Comparison of ENCODE assay signal across 8 mouse cellular contexts in the genomic region with DNA sequence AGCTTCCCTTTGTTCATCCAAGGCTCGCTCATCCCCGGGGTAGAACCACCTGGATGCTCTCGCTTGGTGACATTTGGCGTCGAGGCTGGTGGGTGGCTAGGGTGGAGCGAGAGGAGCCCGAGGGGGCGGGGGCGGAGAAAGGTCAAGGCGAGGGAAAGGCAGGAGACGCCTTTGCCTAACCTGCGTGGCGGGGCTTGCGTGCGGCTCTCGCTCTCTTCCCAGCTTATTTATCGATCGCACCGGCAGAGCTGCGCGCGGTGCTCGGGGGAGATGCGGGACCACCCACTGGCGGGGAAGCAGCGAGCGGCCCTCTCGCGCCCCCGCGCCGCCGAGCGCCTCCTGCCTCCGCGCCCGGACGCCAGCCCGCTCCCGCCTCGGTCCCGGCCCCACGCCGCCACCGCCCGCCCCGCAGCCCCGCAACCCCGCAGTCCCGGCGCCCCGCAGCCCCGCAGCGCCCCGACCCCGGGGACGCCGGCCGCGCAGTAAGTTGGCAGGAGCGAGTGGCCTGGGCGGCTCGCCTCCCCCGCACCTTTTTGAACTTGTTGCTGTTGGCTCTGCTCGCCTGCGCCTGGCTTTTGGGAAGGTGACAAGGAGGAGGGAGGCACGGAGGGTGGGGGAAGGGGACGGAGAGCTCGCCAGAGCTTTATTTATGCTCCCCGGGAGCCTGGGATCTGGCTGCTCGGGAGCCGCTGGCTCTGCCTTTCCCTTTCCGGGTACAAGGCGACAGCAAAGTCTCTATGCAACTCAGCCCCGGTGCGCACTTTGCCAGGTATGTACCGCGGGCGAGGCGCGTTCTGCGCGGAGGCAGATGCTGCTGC. TPM values are rescaled to one million over a fixed set of nuclear protein-coding genes. Genes with fewer than 3 reads are reported as not detected.
DNase-seq lines count a peak whose midpoint lies in the region; ATAC-seq and TF ChIP-seq lines count a peak whose summit lies in the region.

No protein-coding gene starts in this region.

- no peak overlapping the region for H3K27ac ChIP-seq in lung, postnatal 0 days (ENCODE audit: low read length)
- H3K27ac ChIP-seq in kidney, postnatal 0 days, result no peak overlapping the region

- no peaks in the 10 kb centered on the region; the same call in 1 of the 2 replicates for H3K4me1 ChIP-seq in lung, postnatal 0 days (ENCODE audit: insufficient read depth, low read depth, low read length)
- no peaks in the 10 kb centered on the region for H3K4me1 ChIP-seq in lung, adult 2 months (ENCODE audit: control insufficient read depth, insufficient read depth, low read length)
- H3K4me1 ChIP-seq in kidney, postnatal 0 days (replicated peaks; ENCODE audit: insufficient read depth, low read length), result no peaks in the 10 kb centered on the region

- H3K27me3 ChIP-seq in lung, postnatal 0 days (replicated peaks; ENCODE audit: insufficient read depth, low read length), result peaks cover 24% of the 10 kb centered on the region; the same call in 1 of the 2 replicates
- no peaks in the 10 kb centered on the region; the same call in 1 of the 2 replicates for H3K27me3 ChIP-seq in kidney, postnatal 0 days (ENCODE audit: insufficient read depth, low read length)

- no peak for TF ChIP-seq POLR2A in lung, adult 2 months (IDR thresholded peaks at IDR 0.05; ENCODE audit: borderline replicate concordance, extremely low read depth, low read depth, low read length)

- H3K9me3 ChIP-seq in lung, postnatal 0 days (ENCODE audit: low read length), result no peaks in the 10 kb centered on the region
- no peaks in the 10 kb centered on the region for H3K9me3 ChIP-seq in kidney, postnatal 0 days (replicated peaks; ENCODE audit: low read length)

- TF ChIP-seq CTCF in lung, postnatal 0 days (IDR thresholded peaks at IDR 0.05), result no peak
- no peak for TF ChIP-seq CTCF in lung, adult 2 months (IDR thresholded peaks at IDR 0.05; ENCODE audit: insufficient read depth, low read length)
- TF ChIP-seq CTCF in kidney, postnatal 0 days (IDR thresholded peaks at IDR 0.05; ENCODE audit: low read depth), result no peak

- no peaks in the 10 kb centered on the region for H3K36me3 ChIP-seq in lung, postnatal 0 days (ENCODE audit: insufficient read depth, low read length)
- H3K36me3 ChIP-seq in kidney, postnatal 0 days (ENCODE audit: insufficient read depth, low read length), result no peaks in the 10 kb centered on the region

- no peak for ATAC-seq in lung, postnatal 0 days
- ATAC-seq in kidney, postnatal 0 days (replicated peaks; ENCODE audit: low FRiP score, low read depth), result peak; percentile 52; the same call in 1 of the 2 replicates

- no peak for TF ChIP-seq EP300 in lung, postnatal 0 days (IDR thresholded peaks at IDR 0.05)

- WGBS in lung, postnatal 0 days, result 3% methylated on average over 71 of the region's 83 CpGs
- 1% methylated on average over 80 of the region's 83 CpGs for WGBS in lung, adult 2 months
- WGBS in kidney, postnatal 0 days, result under 1% methylated on average over 71 of the region's 83 CpGs

- no peak overlapping the region for H3K9ac ChIP-seq in lung, postnatal 0 days (replicated peaks; ENCODE audit: low read depth)
- peak overlapping the region; percentile 57 for H3K9ac ChIP-seq in kidney, postnatal 0 days (ENCODE audit: low read depth, low read length)

- DNase-seq in lung, postnatal 0 days (ENCODE audit: low spot score), result peak; percentile 29
- no peak for DNase-seq in lung, adult 2 months
- DNase-seq in embryo, embryonic 11.5 days (ENCODE audit: low read depth, low spot score), result peak; percentile 30
- DNase-seq in heart, adult 9 months (ENCODE audit: low spot score in 2 of 2), result peak; percentile 27 to 59
- DNase-seq in kidney, postnatal 0 days (ENCODE audit: low spot score), result peak; percentile 57
- DNase-seq in liver, result peak; percentile 6
- peak; percentile 60 for DNase-seq in retina, embryonic 14.5 days (ENCODE audit: low spot score)
- no peak for DNase-seq in thymus, postnatal 25 days

- peak overlapping the region; percentile 96 for H3K4me2 ChIP-seq in lung, postnatal 0 days (replicated peaks; ENCODE audit: low read depth, low read length)
- H3K4me2 ChIP-seq in kidney, postnatal 0 days (ENCODE audit: low read length), result peak overlapping the region; percentile 100

- H3K4me3 ChIP-seq in lung, postnatal 0 days (ENCODE audit: low read depth, low read length), result peak overlapping the region; percentile 45
- no peak overlapping the region for H3K4me3 ChIP-seq in lung, adult 2 months (replicated peaks; ENCODE audit: extremely low read depth, low read depth, low read length)
- peak overlapping the region; percentile 65 for H3K4me3 ChIP-seq in kidney, postnatal 0 days (replicated peaks; ENCODE audit: low read depth, low read length)

RNA-seq across cellular contexts. Expression of a gene that starts 0.4 kb away (rescaled TPM):
- 0.06 and 0.12 TPM in 2 replicates for polyA plus RNA-seq in lung, postnatal 0 days (2015; fragmentation: Nextera tagmentation; extraction: Ambion mirVana)
- polyA plus RNA-seq in lung, adult 2 months (2012; rRNA removed), result 0.24 and 0.26 TPM in 2 replicates
- 1.8 and 1.9 TPM in 2 replicates for polyA plus RNA-seq in kidney, postnatal 0 days (2015; fragmentation: Nextera tagmentation; extraction: Ambion mirVana)

Comparison
In these comparisons a context has a peak if more than half of its experiments do, and no peak if none do; other contexts are left out.
1. DNase-seq: peak in lung, postnatal 0 days (single experiment), embryo, embryonic 11.5 days (single experiment), heart, adult 9 months (2 of 2), kidney, postnatal 0 days (single experiment), liver (single experiment) and retina, embryonic 14.5 days (single experiment); none in lung, adult 2 months (single experiment) and thymus, postnatal 25 days (single experiment).